Mouse (Mus musculus) CH12.LX (cell line): ENCODE results near the gene Smyd3. TPM values are rescaled to one million over a fixed set of nuclear protein-coding genes. Genes with fewer than 3 reads are reported as not detected.
A peak's percentile ranks its signal among the peaks of the same experiment; 100 is the strongest.

Source experiments
- DNase-seq: peaks from one replicate; pipeline ENCODE4 v3.0.0-alpha.2; 2013; ENCODE audit errors: extremely low read depth
- H3K27ac ChIP-seq: 2 replicates; pipeline ENCODE4 v1.5.1; 2012; ENCODE audit warnings: low read depth, mild to moderate bottlenecking, control low read depth, moderate library complexity; ENCODE audit not compliant: insufficient read depth
- H3K27me3 ChIP-seq: replicated peaks from 2 replicates; pipeline ENCODE3; 2012; ENCODE audit warnings: inconsistent platforms
- H3K36me3 ChIP-seq, 2 experiments: replicated peaks in 1 of 2; 2 replicates each; pipeline versions ENCODE3 to v1.6.1; 2012; ENCODE audit warnings: inconsistent platforms in 1 of 2, low read length in 1 of 2, mild to moderate bottlenecking in 1 of 2, mixed read lengths in 1 of 2, moderate library complexity in 1 of 2; ENCODE audit not compliant: control insufficient read depth in 1 of 2, insufficient read depth in 1 of 2
- H3K4me1 ChIP-seq, 2 experiments: 2 replicates each; pipeline ENCODE4 v1.6.1; 2012; ENCODE audit warnings: inconsistent platforms in 1 of 2, moderate library complexity in 1 of 2; ENCODE audit not compliant: insufficient read depth in 2 of 2, control insufficient read depth in 1 of 2
- H3K4me2 ChIP-seq: 2 replicates; pipeline ENCODE4 v1.6.1; 2012; ENCODE audit warnings: low read depth, mild to moderate bottlenecking, control low read depth; ENCODE audit not compliant: poor library complexity, insufficient read depth, severe bottlenecking
- H3K4me3 ChIP-seq, 3 experiments: fragments of 150-350 bp in 1 of 3; sonication (generic) in 1 of 3; replicated peaks in 1 of 3; 2 replicates each; pipeline versions ENCODE3 to v1.5.1; 2011 to 2012; ENCODE audit warnings: low read depth in 2 of 3, low read length in 2 of 3, mild to moderate bottlenecking in 2 of 3, moderate library complexity in 2 of 3, control low read depth in 1 of 3, improper control_type of control experiment in 1 of 3, inconsistent platforms in 1 of 3, mixed read lengths in 1 of 3; ENCODE audit not compliant: poor library complexity in 1 of 3
- H3K79me2 ChIP-seq: replicated peaks from 2 replicates; pipeline ENCODE4 v1.6.1; 2012; ENCODE audit warnings: mild to moderate bottlenecking, moderate library complexity; ENCODE audit not compliant: control insufficient read depth, poor library complexity, insufficient read depth, severe bottlenecking; ENCODE audit errors: extremely low read depth
- H3K9ac ChIP-seq: 2 replicates; pipeline ENCODE4 v1.6.1; 2012; ENCODE audit warnings: low read depth, mild to moderate bottlenecking, control low read depth, moderate library complexity; ENCODE audit not compliant: insufficient read depth
- H3K9me3 ChIP-seq: replicated peaks from 2 replicates; pipeline ENCODE3; 2012; ENCODE audit warnings: low read length, inconsistent platforms, mixed read lengths
- BHLHE40 ChIP-seq: IDR thresholded peaks from 2 replicates; pipeline ENCODE4 v1.6.1; 2011; ENCODE audit warnings: mild to moderate bottlenecking, low read depth, low read length, improper control_type of control experiment
- CHD1 ChIP-seq: IDR thresholded peaks from 2 replicates; pipeline ENCODE4 v1.6.1; 2012; ENCODE audit warnings: low read depth, low read length, improper control_type of control experiment, inconsistent platforms
- CHD2 ChIP-seq: IDR thresholded peaks from 2 replicates; pipeline ENCODE4 v1.6.1; 2011; ENCODE audit warnings: low read length, improper control_type of control experiment
- CTCF ChIP-seq, 2 experiments: IDR thresholded peaks in 1 of 2; conservative IDR thresholded peaks in 1 of 2; 2 replicates each; pipeline ENCODE4 v1.5.1; 2011 to 2012; ENCODE audit warnings: low read depth in 2 of 2, low read length in 2 of 2, improper control_type of control experiment in 1 of 2, inconsistent platforms in 1 of 2, mild to moderate bottlenecking in 1 of 2, moderate library complexity in 1 of 2
- E2F4 ChIP-seq: IDR thresholded peaks from 2 replicates; pipeline ENCODE4 v1.6.1; 2011; ENCODE audit warnings: low read depth, low read length, improper control_type of control experiment; ENCODE audit not compliant: insufficient replicate concordance
- ETS1 ChIP-seq: conservative IDR thresholded peaks from 2 replicates; pipeline ENCODE4 v1.6.1; 2012; ENCODE audit warnings: low read depth, mild to moderate bottlenecking, inconsistent platforms, low read length, improper control_type of control experiment, moderate library complexity
- HCFC1 ChIP-seq: IDR thresholded peaks from 2 replicates; pipeline ENCODE4 v1.6.1; 2012; ENCODE audit warnings: low read depth, mild to moderate bottlenecking, inconsistent platforms, low read length, improper control_type of control experiment
- KAT2A ChIP-seq: IDR thresholded peaks from 2 replicates; pipeline ENCODE4 v1.6.1; 2012; ENCODE audit warnings: low read length, improper control_type of control experiment, inconsistent platforms; ENCODE audit not compliant: insufficient replicate concordance
- MAFK ChIP-seq: IDR thresholded peaks from 2 replicates; pipeline ENCODE4 v1.6.1; 2011; ENCODE audit warnings: low read length, improper control_type of control experiment; ENCODE audit not compliant: insufficient replicate concordance
- MAZ ChIP-seq: IDR thresholded peaks from 2 replicates; pipeline ENCODE4 v1.6.1; 2012; ENCODE audit warnings: low read depth, mild to moderate bottlenecking, inconsistent platforms, low read length, improper control_type of control experiment, moderate library complexity
- NELFE ChIP-seq: IDR thresholded peaks from 2 replicates; pipeline ENCODE4 v1.6.1; 2011; ENCODE audit warnings: low read depth, low read length, improper control_type of control experiment
- NRF1 ChIP-seq: IDR thresholded peaks from 2 replicates; pipeline ENCODE4 v1.6.1; 2014; ENCODE audit warnings: low read depth, mild to moderate bottlenecking, inconsistent platforms, low read length, improper control_type of control experiment, moderate library complexity
- POLR2A ChIP-seq: IDR thresholded peaks from 2 replicates; pipeline ENCODE4 v1.6.1; 2011; ENCODE audit warnings: low read depth, mild to moderate bottlenecking, improper control_type of control experiment, low read length
- POLR2AphosphoS2 ChIP-seq: IDR thresholded peaks from 2 replicates; pipeline ENCODE4 v1.6.1; 2011; ENCODE audit warnings: low read depth, low read length, improper control_type of control experiment
- RAD21 ChIP-seq: IDR thresholded peaks from 2 replicates; pipeline ENCODE4 v1.6.1; 2011; ENCODE audit warnings: low read depth, mild to moderate bottlenecking, low read length, improper control_type of control experiment, moderate library complexity
- RCOR1 ChIP-seq: conservative IDR thresholded peaks from 2 replicates; pipeline ENCODE4 v1.6.1; 2012; ENCODE audit warnings: low read depth, mild to moderate bottlenecking, inconsistent platforms, low read length, improper control_type of control experiment
- UBTF ChIP-seq: IDR thresholded peaks from 2 replicates; pipeline ENCODE4 v1.6.1; 2012; ENCODE audit warnings: low read depth, mild to moderate bottlenecking, inconsistent platforms, low read length, improper control_type of control experiment, moderate library complexity
- USF2 ChIP-seq: conservative IDR thresholded peaks from 2 replicates; pipeline ENCODE4 v1.6.1; 2011; ENCODE audit warnings: low read depth, low read length, improper control_type of control experiment
- ZKSCAN1 ChIP-seq: IDR thresholded peaks from 2 replicates; pipeline ENCODE4 v1.6.1; 2012; ENCODE audit warnings: low read depth, inconsistent platforms, low read length, improper control_type of control experiment, borderline replicate concordance
- dilution Hi-C: fragments of 300-500 bp; cut with MboI; formaldehyde crosslinking; loops from 2 replicates; pipeline ENCODE4 v1.14.3; 2020; ENCODE audit warnings: low sequenced_read_pairs; ENCODE audit not compliant: extremely low pct_unique_long_range_greater_than_20kb, extremely low pct_ligation_motif_present
- in situ Hi-C: fragments of 300-500 bp; cut with MboI; formaldehyde crosslinking; loops from 3 replicates; pipeline ENCODE4 v1.14.3; 2019; ENCODE audit warnings: low sequenced_read_pairs, low pct_ligation_motif_present, low pct_unique_long_range_greater_than_20kb, mixed read lengths
- polyA plus RNA-seq: library from polyadenylated mRNA; unstranded; fragments of >175 nt; gene quantifications from 2 replicates; pipeline ENCODE4 v1.2.1, GENCODE M21; 2012; ENCODE audit warnings: low read depth; ENCODE audit not compliant: insufficient read length
- total RNA-seq, 2 experiments: library from RNA; depleted of rRNA; stranded (reverse); fragments of 300-350 nt in 1 of 2; fragments of >200 nt in 1 of 2; gene quantifications; 2 replicates each; pipeline ENCODE4 v1.2.3; 2012 to 2014

Gene Smyd3
- total and polyA plus RNA-seq, 3 experiments, result 11.4 to 12.5 (median 11.8) TPM

- TF ChIP-seq E2F4, result no peak
- TF ChIP-seq KAT2A, result no peak
- no peak for TF ChIP-seq BHLHE40
- no peak for TF ChIP-seq NRF1
- TF ChIP-seq MAZ, result no peak
- no peak for TF ChIP-seq ZKSCAN1
- no peak for TF ChIP-seq USF2
- peak; percentile 29 to 52; a peak in 3 of 4 replicates for TF ChIP-seq CTCF (conservative IDR thresholded peaks at IDR 0.05 in 1 of 2, IDR thresholded peaks at IDR 0.05 in 1 of 2; ENCODE audit: low read depth in 2 of 2, low read length in 2 of 2)
- no peak for TF ChIP-seq POLR2AphosphoS2
- TF ChIP-seq CHD2, result no peak
- no peak for TF ChIP-seq ETS1
- no peak for TF ChIP-seq CHD1
- no peak for TF ChIP-seq UBTF
- TF ChIP-seq RCOR1, result no peak
- TF ChIP-seq RAD21, result peak; percentile 5
- TF ChIP-seq MAFK, result no peak
- no peak for TF ChIP-seq NELFE
- Histone ChIP-seq H3K4me3 (no peak overlapping the region), H3K9me3 (no peaks in the 10 kb centered on the region), H3K36me3 (peaks cover 41 to 73% of the 10 kb centered on the region in 2 experiments), H3K79me2 (peaks cover 36% of the 10 kb centered on the region), H3K4me1 (peaks cover 7 to 27% of the 10 kb centered on the region in 2 experiments; a peak in 3 of 4 replicates), H3K27ac (no peak overlapping the region), H3K9ac (no peak overlapping the region), H3K27me3 (no peaks in the 10 kb centered on the region), H3K4me2 (no peak overlapping the region)
- in situ Hi-C loops (no loop called here), dilution Hi-C loops (no loop called here)
- DNase-seq, result peak; percentile 50
These were observed 23.7 kb upstream of the Smyd3 start for GRCm38 (mm10) chr1:179541502-179541901.

- no peak overlapping the region for H3K4me3 ChIP-seq
- H3K27ac ChIP-seq, result no peak overlapping the region
- peaks cover 7 to 23% of the 10 kb centered on the region in 2 experiments; a peak in 3 of 4 replicates for H3K4me1 ChIP-seq
- dilution Hi-C loops (no loop called here), in situ Hi-C loops (no loop called here)
- H3K79me2 ChIP-seq, result peaks cover 26% of the 10 kb centered on the region
- no peaks in the 10 kb centered on the region for H3K9me3 ChIP-seq
- H3K4me2 ChIP-seq, result no peak overlapping the region
- DNase-seq, result no peak
- H3K36me3 ChIP-seq, result peaks cover 49 to 89% of the 10 kb centered on the region in 2 experiments
- no peaks in the 10 kb centered on the region for H3K27me3 ChIP-seq
- H3K9ac ChIP-seq, result no peak overlapping the region
- TF ChIP-seq HCFC1, result no peak
- TF ChIP-seq E2F4, result no peak
- TF ChIP-seq POLR2A, result no peak
These were observed 22.0 kb upstream of the Smyd3 start for GRCm38 (mm10) chr1:179539887-179540286.
